Mouse (Mus musculus): Measurements from ENCODE around the gene Med9. TPM values are rescaled to one million over a fixed set of nuclear protein-coding genes. Genes with fewer than 3 reads are reported as not detected.

Med9 gene
- total and polyA plus RNA-seq, 3 experiments: 35.5 to 43.3 (median 41.6) TPM

GRCm38 (mm10) chr11:59899711-59900685 is 48.0 kb upstream of the Med9 start:
- Histone ChIP-seq H3K4me2 (ENCODE audit: insufficient read depth, low read depth, poor library complexity, severe bottlenecking) (no peak overlapping the region), H3K79me2 (replicated peaks; ENCODE audit: control insufficient read depth, extremely low read depth, insufficient read depth, poor library complexity, severe bottlenecking) (no peaks in the 10 kb centered on the region), H3K36me3 (replicated peaks in 1 of 2; ENCODE audit: control insufficient read depth in 1 of 2, insufficient read depth in 1 of 2, low read length in 1 of 2) (no peaks in the 10 kb centered on the region), H3K4me3 (replicated peaks in 1 of 3; ENCODE audit: low read depth in 2 of 3, low read length in 2 of 3, poor library complexity in 1 of 3) (no peak overlapping the region), H3K27ac (ENCODE audit: insufficient read depth, low read depth) (no peak overlapping the region), H3K4me1 (ENCODE audit: control insufficient read depth in 1 of 2, insufficient read depth in 2 of 2) (peaks cover 7 to 60% of the 10 kb centered on the region in 2 experiments), H3K9me3 (replicated peaks; ENCODE audit: low read length) (no peaks in the 10 kb centered on the region), H3K27me3 (replicated peaks) (peaks cover 8% of the 10 kb centered on the region), H3K9ac (ENCODE audit: insufficient read depth, low read depth) (no peak overlapping the region)
- TF ChIP-seq E2F4 (IDR thresholded peaks at IDR 0.05; ENCODE audit: insufficient replicate concordance, low read depth, low read length): no peak
- 0 out of 2 replicates have a peak, but pooled peaks have one; percentile 21 for TF ChIP-seq IRF4 (IDR thresholded peaks at IDR 0.05; ENCODE audit: low read depth, low read length)
- no peak for TF ChIP-seq ZC3H11A (IDR thresholded peaks at IDR 0.05; ENCODE audit: low read depth, low read length)
- TF ChIP-seq TCF12 (IDR thresholded peaks at IDR 0.05; ENCODE audit: low read depth, low read length): peak; percentile 33; the same call in 1 of the 2 replicates
- no peak for TF ChIP-seq CHD2 (IDR thresholded peaks at IDR 0.05; ENCODE audit: low read length)
- dilution Hi-C loops (cut with MboI; ENCODE audit: extremely low pct_ligation_motif_present, extremely low pct_unique_long_range_greater_than_20kb, low sequenced_read_pairs) (no loop called here), in situ Hi-C loops (cut with MboI; ENCODE audit: low pct_ligation_motif_present, low pct_unique_long_range_greater_than_20kb, low sequenced_read_pairs) (no loop called here)
- no peak for DNase-seq (ENCODE audit: extremely low read depth)

- no peaks in the 10 kb centered on the region for H3K36me3 ChIP-seq (replicated peaks in 1 of 2; ENCODE audit: control insufficient read depth in 1 of 2, insufficient read depth in 1 of 2, low read length in 1 of 2)
- H3K4me2 ChIP-seq (ENCODE audit: insufficient read depth, low read depth, poor library complexity, severe bottlenecking): no peak overlapping the region
- DNase-seq (ENCODE audit: extremely low read depth): no peak
- H3K9ac ChIP-seq (ENCODE audit: insufficient read depth, low read depth): no peak overlapping the region
- in situ Hi-C loops (cut with MboI; ENCODE audit: low pct_ligation_motif_present, low pct_unique_long_range_greater_than_20kb, low sequenced_read_pairs): no loop called here
- no peak overlapping the region for H3K4me3 ChIP-seq (replicated peaks in 1 of 3; ENCODE audit: low read depth in 2 of 3, low read length in 2 of 3, poor library complexity in 1 of 3)
- no peaks in the 10 kb centered on the region for H3K79me2 ChIP-seq (replicated peaks; ENCODE audit: control insufficient read depth, extremely low read depth, insufficient read depth, poor library complexity, severe bottlenecking)
- TF ChIP-seq E2F4 (IDR thresholded peaks at IDR 0.05; ENCODE audit: insufficient replicate concordance, low read depth, low read length): no peak
- no peak for TF ChIP-seq IRF4 (IDR thresholded peaks at IDR 0.05; ENCODE audit: low read depth, low read length)
- TF ChIP-seq UBTF (IDR thresholded peaks at IDR 0.05; ENCODE audit: low read depth, low read length): no peak
- TF ChIP-seq ETS1 (conservative IDR thresholded peaks at IDR 0.05; ENCODE audit: low read depth, low read length): no peak
- no peak for TF ChIP-seq KAT2A (IDR thresholded peaks at IDR 0.05; ENCODE audit: insufficient replicate concordance, low read length)
- TF ChIP-seq JUND (conservative IDR thresholded peaks at IDR 0.05; ENCODE audit: low read depth, low read length): no peak
- no peak for TF ChIP-seq ZC3H11A (IDR thresholded peaks at IDR 0.05; ENCODE audit: low read depth, low read length)
- dilution Hi-C loops (cut with MboI; ENCODE audit: extremely low pct_ligation_motif_present, extremely low pct_unique_long_range_greater_than_20kb, low sequenced_read_pairs): no loop called here
- H3K27ac ChIP-seq (ENCODE audit: insufficient read depth, low read depth): no peak overlapping the region
- H3K9me3 ChIP-seq (replicated peaks; ENCODE audit: low read length): no peaks in the 10 kb centered on the region
- peaks cover 6 to 50% of the 10 kb centered on the region in 2 experiments; a peak in 3 of 4 replicates for H3K4me1 ChIP-seq (ENCODE audit: control insufficient read depth in 1 of 2, insufficient read depth in 2 of 2)
- peaks cover 13% of the 10 kb centered on the region for H3K27me3 ChIP-seq (replicated peaks)
Observed at GRCm38 (mm10) chr11:59900995-59901394, 47.0 kb upstream of the Med9 start.

Measured in CH12.LX (cell line).